Mouse (Mus musculus) neural tube, embryonic 15.5 days (tissue): Measurements from ENCODE around the gene Rp9. TPM values are rescaled to one million over a fixed set of nuclear protein-coding genes. Genes with fewer than 3 reads are reported as not detected.
"Not testable (repeated sequence)": the region's sequence is repeated elsewhere in the genome, so short reads cannot be mapped to it uniquely, and the experiment has no call there.

Experiments
- ATAC-seq: fragments of 200-750 bp; cut with Nextera tagmentation; 2 replicates; pipeline ENCODE4 v1.8.0; 2017; ENCODE audit warnings: mild to moderate bottlenecking, moderate TSS enrichment, moderate library complexity; ENCODE audit not compliant: low FRiP score
- H3K27ac ChIP-seq: fragments of 300-500 bp; sonication (generic); replicated peaks from 2 replicates; pipeline ENCODE4 v1.5.1; 2015; ENCODE audit warnings: mild to moderate bottlenecking, inconsistent platforms
- H3K27me3 ChIP-seq: fragments of 300-500 bp; sonication (generic); replicated peaks from 2 replicates; pipeline ENCODE4 v1.6.1; 2015; ENCODE audit warnings: inconsistent platforms
- H3K36me3 ChIP-seq: fragments of 300-500 bp; sonication (generic); 2 replicates; pipeline ENCODE4 v1.6.1; 2015; ENCODE audit warnings: inconsistent platforms
- H3K4me1 ChIP-seq: fragments of 300-500 bp; sonication (generic); 2 replicates; pipeline ENCODE4 v1.6.1; 2015; ENCODE audit warnings: inconsistent platforms
- H3K4me2 ChIP-seq: fragments of 300-500 bp; sonication (generic); 2 replicates; pipeline ENCODE4 v1.6.1; 2015; ENCODE audit warnings: inconsistent platforms, mild to moderate bottlenecking, moderate library complexity
- H3K4me3 ChIP-seq: fragments of 300-500 bp; sonication (generic); replicated peaks from 2 replicates; pipeline ENCODE4 v1.5.1; 2015; ENCODE audit warnings: mild to moderate bottlenecking, inconsistent platforms
- H3K9ac ChIP-seq: fragments of 300-500 bp; sonication (generic); replicated peaks from 2 replicates; pipeline ENCODE4 v1.6.1; 2015; ENCODE audit warnings: mild to moderate bottlenecking, inconsistent platforms
- H3K9me3 ChIP-seq: fragments of 300-500 bp; sonication (generic); replicated peaks from 2 replicates; pipeline ENCODE4 v1.6.1; 2016; ENCODE audit warnings: inconsistent platforms
- WGBS: fragments of 180-500 bp; shearing (Covaris S2); methylation state at CpG from one replicate; pipeline ENCODE4 v1.1.7; 2015; ENCODE audit warnings: mixed read lengths; 5-methylcytosine and 5-hydroxymethylcytosine counted together
- polyA plus RNA-seq: library from polyadenylated mRNA; unstranded; fragments of >200 nt; fragmentation: Nextera tagmentation; extraction: Ambion mirVana; gene quantifications from 2 replicates; pipeline ENCODE4 v1.2.1, GENCODE M21; 2015

Gene Rp9
- polyA plus RNA-seq, 1 experiment from 2014 or later = 72.1 TPM

DNA sequence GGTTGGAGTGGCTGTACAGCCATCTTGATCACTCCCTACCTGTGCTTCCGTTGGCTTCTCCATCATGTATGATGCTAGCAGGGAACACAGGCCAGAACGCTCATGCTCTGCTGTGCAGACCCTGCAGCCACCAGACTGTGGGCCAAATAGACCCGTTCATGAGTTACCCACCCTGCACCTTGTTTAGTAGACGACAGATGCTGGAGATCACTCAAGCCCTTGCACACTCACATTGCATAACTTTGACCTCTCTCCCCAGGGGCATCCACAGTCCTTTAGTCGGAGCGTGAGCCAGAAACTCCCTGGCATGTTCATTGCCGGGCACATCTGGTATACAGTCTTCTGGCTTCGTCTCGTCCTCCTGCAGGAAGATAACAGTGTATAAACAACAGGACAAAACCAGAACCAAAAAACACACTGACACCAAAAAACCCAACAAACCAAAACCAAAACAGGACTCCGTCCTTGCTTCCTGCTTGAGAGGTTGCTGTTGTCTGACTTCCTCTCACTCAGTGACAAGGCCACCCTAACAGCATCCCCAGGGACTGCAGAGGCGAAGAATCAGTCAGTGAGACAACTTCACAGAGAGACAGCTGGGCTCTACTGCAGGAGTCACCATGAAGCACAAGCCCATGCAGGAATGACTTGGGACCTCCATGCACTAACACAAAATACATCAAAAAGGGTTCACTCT, 12.3 kb downstream of the Rp9 start:
- H3K9me3 ChIP-seq = no peaks in the 10 kb centered on the region
- no peak overlapping the region for H3K9ac ChIP-seq
- WGBS = 87% methylated on average over 11 of the region's 11 CpGs
- H3K4me2 ChIP-seq = no peak overlapping the region
- peaks cover 65% of the 10 kb centered on the region for H3K36me3 ChIP-seq
- no peak overlapping the region for H3K4me3 ChIP-seq
- no peaks in the 10 kb centered on the region for H3K4me1 ChIP-seq
- no peak overlapping the region for H3K27ac ChIP-seq
- H3K27me3 ChIP-seq = no peaks in the 10 kb centered on the region
- no peak for ATAC-seq

GRCm38 (mm10) chr9:22455041-22455440, 14.5 kb downstream of the Rp9 start:
- no peak for ATAC-seq
- H3K9me3 ChIP-seq = no peaks in the 10 kb centered on the region
- H3K36me3 ChIP-seq = peaks cover 73% of the 10 kb centered on the region
- no peak overlapping the region for H3K4me3 ChIP-seq
- no peak overlapping the region for H3K27ac ChIP-seq
- H3K4me1 ChIP-seq = no peaks in the 10 kb centered on the region
- H3K27me3 ChIP-seq = no peaks in the 10 kb centered on the region
- H3K4me2 ChIP-seq = no peak overlapping the region
- no peak overlapping the region for H3K9ac ChIP-seq

DNA sequence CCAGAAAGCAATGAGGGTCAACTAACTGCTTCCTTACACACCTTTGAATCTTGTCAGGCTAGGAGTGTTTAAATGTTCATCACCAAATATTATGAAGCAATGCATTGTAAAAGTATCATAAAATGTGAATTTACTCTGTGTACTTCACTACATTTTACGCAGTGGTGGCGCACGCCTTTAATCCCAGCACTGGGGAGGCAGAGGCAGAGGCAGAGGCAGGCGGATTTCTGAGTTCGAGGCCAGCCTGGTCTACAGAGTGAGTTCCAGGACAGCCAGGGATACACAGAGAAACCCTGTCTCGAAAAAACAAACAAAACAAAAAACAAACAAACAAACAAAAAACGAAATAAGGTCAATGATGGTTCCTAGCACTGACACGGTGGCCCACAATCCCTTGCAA, 15.6 kb downstream of the Rp9 start, which contains the start of gene Gm17545:
Gene Gm17545 (plus strand): TSS at position 301 of the 400 bp plus-strand sequence.
- peaks cover 82% of the 10 kb centered on the region for H3K36me3 ChIP-seq
- H3K9ac ChIP-seq, H3K4me2 ChIP-seq, H3K27ac ChIP-seq, H3K4me3 ChIP-seq, H3K4me1 ChIP-seq, H3K9me3 ChIP-seq, H3K27me3 ChIP-seq, ATAC-seq: not testable (repeated sequence)
- WGBS = 95% methylated on average over 8 of the region's 8 CpGs

DNA sequence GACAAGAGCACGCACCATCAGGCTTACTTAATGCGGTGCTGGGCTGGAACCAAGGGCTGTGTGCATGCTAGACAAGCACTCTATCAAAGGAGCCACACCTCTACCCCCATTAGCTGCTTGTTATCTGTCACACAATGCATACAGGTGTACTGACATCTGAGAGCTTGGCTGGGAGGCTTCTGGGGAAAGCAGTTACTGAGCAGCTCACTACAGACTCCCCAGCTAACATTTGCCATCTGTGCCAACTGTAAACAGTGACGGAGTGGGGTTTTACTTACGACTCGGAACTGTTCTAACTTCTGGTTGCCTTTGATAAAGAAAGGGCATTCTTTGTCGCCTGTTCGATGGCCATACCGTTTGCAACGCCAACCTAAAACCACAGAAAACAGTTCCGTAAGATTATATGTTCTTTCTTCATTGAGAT, 16.0 kb downstream of the Rp9 start:
- Histone ChIP-seq H3K4me3 (no peak overlapping the region), H3K4me2 (no peak overlapping the region), H3K9me3 (no peaks in the 10 kb centered on the region), H3K9ac (no peak overlapping the region), H3K36me3 (peaks cover 86% of the 10 kb centered on the region), H3K27me3 (no peaks in the 10 kb centered on the region), H3K27ac (no peak overlapping the region), H3K4me1 (no peaks in the 10 kb centered on the region)
- 94% methylated on average over 10 of the region's 10 CpGs for WGBS
- ATAC-seq = no peak

GRCm38 (mm10) chr9:22452697-22453096, 16.8 kb downstream of the Rp9 start:
- Histone ChIP-seq H3K27me3 (no peaks in the 10 kb centered on the region), H3K27ac (no peak overlapping the region), H3K36me3 (peaks cover 93% of the 10 kb centered on the region), H3K4me1 (no peaks in the 10 kb centered on the region), H3K4me3 (no peak overlapping the region), H3K9me3 (no peaks in the 10 kb centered on the region), H3K4me2 (no peak overlapping the region), H3K9ac (no peak overlapping the region)
- no peak for ATAC-seq
- WGBS = 84% methylated on average over 10 of the region's 10 CpGs

DNA sequence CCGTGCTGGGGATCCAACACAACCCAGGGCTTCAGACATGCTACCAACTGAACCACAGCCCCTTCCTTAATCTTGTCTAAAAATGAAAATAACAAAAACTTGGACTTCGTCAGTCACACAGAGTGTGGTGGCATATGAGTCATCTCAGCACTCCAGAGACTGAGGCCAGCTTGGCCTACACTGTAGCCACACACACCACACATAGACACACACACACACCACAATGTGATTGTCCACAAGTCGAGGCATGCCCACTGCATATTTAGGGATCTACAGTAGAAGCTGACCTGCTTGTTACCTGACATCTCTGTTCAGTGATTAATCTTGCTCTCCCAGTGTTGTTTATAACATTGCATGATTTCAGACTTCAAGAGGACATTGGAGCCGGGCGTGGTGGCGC, 20.3 kb downstream of the Rp9 start:
- H3K9ac ChIP-seq = no peak overlapping the region
- peaks cover 84% of the 10 kb centered on the region for H3K36me3 ChIP-seq
- H3K4me1 ChIP-seq = no peaks in the 10 kb centered on the region
- 93% methylated on average over 6 of the region's 6 CpGs for WGBS
- H3K27me3 ChIP-seq = no peaks in the 10 kb centered on the region
- no peak overlapping the region for H3K4me2 ChIP-seq
- ATAC-seq = no peak
- no peak overlapping the region for H3K27ac ChIP-seq
- H3K4me3 ChIP-seq = no peak overlapping the region
- H3K9me3 ChIP-seq = no peaks in the 10 kb centered on the region

DNA sequence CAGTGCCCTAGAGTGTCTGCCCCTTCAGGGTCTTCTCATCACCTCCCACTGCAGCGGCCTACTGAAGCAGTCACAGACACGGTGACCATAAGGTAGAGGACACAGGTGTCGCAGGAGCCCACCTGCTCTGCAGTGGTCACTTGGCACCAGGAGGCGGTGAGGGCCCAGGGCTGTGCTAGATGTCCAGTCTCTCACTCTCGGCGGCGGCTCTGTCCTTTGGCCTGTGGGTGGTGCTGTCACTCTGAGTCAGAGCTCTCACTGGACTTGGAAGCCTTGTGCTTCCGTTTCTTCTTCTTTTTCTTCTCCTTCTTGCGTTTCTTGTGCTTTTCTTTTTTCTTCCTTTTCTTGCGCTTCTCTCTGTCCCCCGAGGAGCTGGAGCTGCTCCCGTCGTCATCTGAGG, 21.1 kb downstream of the Rp9 start:
- no peak overlapping the region for H3K4me2 ChIP-seq
- H3K27me3 ChIP-seq = no peaks in the 10 kb centered on the region
- ATAC-seq = no peak
- H3K36me3 ChIP-seq = peaks cover 79% of the 10 kb centered on the region
- H3K4me3 ChIP-seq = no peak overlapping the region
- H3K4me1 ChIP-seq = no peaks in the 10 kb centered on the region
- 90% methylated on average over 13 of the region's 13 CpGs for WGBS
- H3K9me3 ChIP-seq = no peaks in the 10 kb centered on the region
- H3K9ac ChIP-seq = no peak overlapping the region
- H3K27ac ChIP-seq = no peak overlapping the region

DNA sequence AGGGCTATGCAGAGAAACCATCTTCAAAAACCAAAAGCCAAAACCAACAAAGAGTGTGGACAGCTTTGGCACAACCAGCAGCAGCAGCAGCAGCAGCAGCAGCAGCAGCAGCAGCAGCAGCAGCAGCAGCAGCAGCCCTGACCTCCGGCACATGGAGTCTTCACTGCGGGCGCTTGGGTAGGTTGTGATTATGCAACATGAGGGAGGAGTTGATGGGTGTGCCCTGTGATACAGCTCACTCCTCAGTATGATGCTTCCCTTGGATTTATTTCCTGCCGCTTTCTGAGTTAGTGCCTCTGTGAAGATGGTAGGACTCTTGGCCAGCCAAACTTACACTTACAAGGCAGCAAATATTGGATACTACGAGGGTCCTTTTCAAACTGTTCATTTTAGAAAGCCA, 22.3 kb downstream of the Rp9 start:
- no peaks in the 10 kb centered on the region for H3K9me3 ChIP-seq
- H3K27me3 ChIP-seq = no peaks in the 10 kb centered on the region
- H3K27ac ChIP-seq = no peak overlapping the region
- no peak overlapping the region for H3K9ac ChIP-seq
- 93% methylated on average over 5 of the region's 5 CpGs for WGBS
- no peak overlapping the region for H3K4me3 ChIP-seq
- no peak overlapping the region for H3K4me2 ChIP-seq
- H3K4me1 ChIP-seq = no peaks in the 10 kb centered on the region
- H3K36me3 ChIP-seq = peaks cover 70% of the 10 kb centered on the region
- no peak for ATAC-seq

GRCm38 (mm10) chr9:22445123-22445522, 24.4 kb downstream of the Rp9 start:
- Histone ChIP-seq H3K4me3 (no peak overlapping the region), H3K9ac (no peak overlapping the region), H3K27me3 (no peaks in the 10 kb centered on the region), H3K36me3 (peaks cover 62% of the 10 kb centered on the region), H3K27ac (no peak overlapping the region), H3K4me2 (no peak overlapping the region), H3K9me3 (no peaks in the 10 kb centered on the region), H3K4me1 (no peaks in the 10 kb centered on the region)
- 63% methylated on average over 1 of the region's 1 CpGs for WGBS
- no peak for ATAC-seq

DNA sequence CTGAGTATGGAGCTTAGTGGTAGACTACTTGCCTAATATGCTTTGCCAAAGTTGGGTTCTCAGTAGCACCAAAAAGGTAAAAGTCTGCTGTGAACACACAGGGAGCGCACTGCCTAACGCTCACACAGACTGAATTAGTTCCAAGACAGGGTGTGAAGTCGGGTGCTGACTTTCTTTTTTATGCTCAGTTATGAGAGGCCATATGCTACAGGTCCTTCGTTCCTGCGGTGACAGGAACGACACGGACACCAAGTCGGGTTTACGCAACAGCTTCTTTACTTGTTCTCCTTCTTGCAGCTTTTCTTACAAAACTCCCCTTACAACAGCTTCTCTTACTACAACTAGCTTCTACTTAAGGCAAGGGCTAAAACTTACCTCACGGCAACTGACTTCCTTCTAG, 26.4 kb downstream of the Rp9 start:
- Histone ChIP-seq H3K27me3 (no peaks in the 10 kb centered on the region), H3K4me2 (no peak overlapping the region), H3K4me1 (no peaks in the 10 kb centered on the region), H3K27ac (no peak overlapping the region), H3K9ac (no peak overlapping the region), H3K9me3 (no peaks in the 10 kb centered on the region), H3K36me3 (peaks cover 53% of the 10 kb centered on the region), H3K4me3 (no peak overlapping the region)
- ATAC-seq = no peak
- 91% methylated on average over 10 of the region's 10 CpGs for whole genome bisulfite sequencing

DNA sequence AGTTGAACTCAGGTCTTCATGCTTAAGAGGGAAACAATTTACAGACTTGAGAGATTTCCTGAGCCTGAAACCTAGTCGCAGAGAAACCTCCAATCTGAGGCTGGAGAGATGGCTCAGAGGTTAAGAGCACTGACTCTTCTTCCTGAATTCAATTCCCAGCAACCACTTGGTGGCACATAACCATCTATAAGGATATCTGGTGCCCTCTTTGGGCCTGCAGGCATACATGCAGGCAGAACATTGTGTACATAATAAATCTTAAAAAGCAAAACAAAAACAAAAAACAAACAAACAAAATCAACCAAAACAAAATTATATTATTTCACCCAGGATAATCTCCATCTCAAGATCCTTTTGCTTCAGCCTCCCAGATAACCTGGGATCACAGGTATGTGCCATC, 30.7 kb downstream of the Rp9 start:
- Histone ChIP-seq H3K27ac (no peak overlapping the region), H3K4me1 (no peaks in the 10 kb centered on the region), H3K36me3 (peaks cover 42% of the 10 kb centered on the region), H3K4me3 (no peak overlapping the region), H3K4me2 (no peak overlapping the region), H3K9me3 (no peaks in the 10 kb centered on the region), H3K27me3 (no peaks in the 10 kb centered on the region), H3K9ac (no peak overlapping the region)
- ATAC-seq = no peak
- 69% methylated on average over 1 of the region's 1 CpGs for WGBS

- Histone ChIP-seq H3K9ac (no peak overlapping the region), H3K4me3 (no peak overlapping the region), H3K9me3 (no peaks in the 10 kb centered on the region), H3K4me1 (0 out of 2 replicates have a peak, but pooled peaks cover 3% of the 10 kb centered on the region), H3K36me3 (peaks cover 25% of the 10 kb centered on the region), H3K27ac (no peak overlapping the region), H3K4me2 (no peak overlapping the region), H3K27me3 (no peaks in the 10 kb centered on the region)
- no peak for ATAC-seq
- WGBS = 89% methylated on average over 2 of the region's 2 CpGs
Measured at GRCm38 (mm10) chr9:22434101-22434500, 35.4 kb downstream of the Rp9 start.
